Mouse (Mus musculus): Measurements from ENCODE around the gene Nploc4.

- TF ChIP-seq CTCF (conservative IDR thresholded peaks at IDR 0.05; ENCODE audit: low read length), result no peak
- TF ChIP-seq NANOG (IDR thresholded peaks at IDR 0.05; ENCODE audit: borderline replicate concordance, low read length), result no peak
- TF ChIP-seq POU5F1 (IDR thresholded peaks at IDR 0.05; ENCODE audit: borderline replicate concordance, low read length), result no peak
Measured at GRCm38 (mm10) chr11:120362891-120363290, 74.6 kb downstream of the Nploc4 start.

All from E14TG2a.4 (cell line).